Mouse (Mus musculus) hindbrain, embryonic 15.5 days (tissue): ENCODE data around the gene Il2rb. TPM values are rescaled to one million over a fixed set of nuclear protein-coding genes. Genes with fewer than 3 reads are reported as not detected.
A peak's percentile ranks its signal among the peaks of the same experiment; 100 is the strongest.

Experiments used
- ATAC-seq: fragments of 200-750 bp; cut with Nextera tagmentation; 2 replicates; pipeline ENCODE4 v1.8.0; 2017; ENCODE audit warnings: low read depth, moderate number of reproducible peaks, moderate TSS enrichment; ENCODE audit not compliant: low FRiP score
- H3K27ac ChIP-seq: fragments of 300-500 bp; sonication (generic); replicated peaks from 2 replicates; pipeline ENCODE4 v1.5.1; 2015; ENCODE audit warnings: mild to moderate bottlenecking, inconsistent platforms
- H3K27me3 ChIP-seq: fragments of 300-500 bp; sonication (generic); 2 replicates; pipeline ENCODE4 v1.6.1; 2015; ENCODE audit warnings: control low read depth, inconsistent platforms
- H3K36me3 ChIP-seq: fragments of 300-500 bp; sonication (generic); 2 replicates; pipeline ENCODE4 v1.6.1; 2015; ENCODE audit warnings: control low read depth, inconsistent platforms
- H3K4me1 ChIP-seq: fragments of 300-500 bp; sonication (generic); replicated peaks from 2 replicates; pipeline ENCODE4 v1.6.1; 2015; ENCODE audit warnings: control low read depth, inconsistent platforms
- H3K4me2 ChIP-seq: fragments of 300-500 bp; sonication (generic); 2 replicates; pipeline ENCODE4 v1.6.1; 2015; ENCODE audit warnings: moderate library complexity, mild to moderate bottlenecking, inconsistent platforms
- H3K4me3 ChIP-seq: fragments of 300-500 bp; sonication (generic); 2 replicates; pipeline ENCODE4 v1.5.1; 2015; ENCODE audit warnings: mild to moderate bottlenecking, inconsistent platforms
- H3K9ac ChIP-seq: fragments of 300-500 bp; sonication (generic); 2 replicates; pipeline ENCODE4 v1.6.1; 2015; ENCODE audit warnings: inconsistent platforms
- H3K9me3 ChIP-seq: fragments of 300-500 bp; sonication (generic); 2 replicates; pipeline ENCODE4 v1.6.1; 2016; ENCODE audit warnings: control low read depth, inconsistent platforms
- WGBS: fragments of 180-500 bp; shearing (Covaris S2); methylation state at CpG from one replicate; pipeline ENCODE4 v1.1.7; 2015; 5-methylcytosine and 5-hydroxymethylcytosine counted together
- polyA plus RNA-seq: library from polyadenylated mRNA; unstranded; fragments of >200 nt; fragmentation: Nextera tagmentation; extraction: Ambion mirVana; gene quantifications from 2 replicates; pipeline ENCODE4 v1.2.1, GENCODE M21; 2015

Gene Il2rb
- polyA plus RNA-seq, 1 experiment from 2014 or later = 0.26 TPM

DNA sequence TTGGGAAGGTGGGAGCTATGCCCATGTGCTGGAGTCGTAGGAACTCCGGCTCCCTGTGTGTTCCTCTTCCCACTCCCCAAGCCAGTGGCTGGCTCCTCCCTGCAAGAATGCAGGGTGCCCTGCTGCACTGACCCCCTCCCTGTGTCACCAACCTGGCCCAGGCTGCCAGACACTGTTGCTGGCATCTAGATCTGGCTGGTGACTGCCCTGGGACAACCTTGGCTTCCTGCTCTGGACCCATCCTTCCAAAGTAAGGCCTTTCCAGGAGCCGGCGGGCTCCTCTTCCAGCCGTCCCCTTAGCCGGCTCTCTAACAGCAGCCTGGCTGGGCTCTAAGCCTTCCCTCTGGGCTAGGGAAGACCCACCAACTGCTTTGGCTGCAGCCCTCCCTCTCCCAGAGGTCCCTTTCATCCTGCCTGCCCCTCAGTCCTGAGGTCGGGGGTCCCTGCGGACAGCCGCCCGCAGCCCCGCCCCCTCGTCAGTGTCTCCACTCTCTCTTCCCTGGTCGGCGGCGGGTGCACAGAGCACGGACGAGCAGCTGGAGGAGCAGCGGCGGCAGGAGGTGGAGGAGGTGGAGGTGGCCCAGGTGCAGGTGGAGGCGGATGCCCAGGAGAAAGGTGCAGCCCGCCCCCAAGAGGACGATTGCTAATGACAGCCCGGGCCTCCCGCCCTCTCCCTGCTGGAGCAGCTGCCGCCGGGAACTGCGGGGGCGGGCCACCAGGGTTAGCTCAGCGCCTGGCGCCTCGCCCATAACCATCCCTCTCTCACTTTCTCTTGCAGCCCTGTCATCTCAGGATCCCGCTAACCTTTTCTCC lies 58.5 kb downstream of the Il2rb start:
- Histone ChIP-seq H3K9ac (peak overlapping the region; percentile 14; the same call in 1 of the 2 replicates), H3K36me3 (peaks cover 17% of the 10 kb centered on the region; the same call in 1 of the 2 replicates), H3K4me2 (peak overlapping the region; percentile 48), H3K27me3 (no peaks in the 10 kb centered on the region), H3K27ac (peak overlapping the region; percentile 63), H3K9me3 (no peaks in the 10 kb centered on the region), H3K4me1 (peaks cover 32% of the 10 kb centered on the region), H3K4me3 (peak overlapping the region; percentile 9; the same call in 1 of the 2 replicates)
- ATAC-seq = peak; percentile 43; the same call in 1 of the 2 replicates
- whole genome bisulfite sequencing = 11% methylated on average over 32 of the region's 32 CpGs

DNA sequence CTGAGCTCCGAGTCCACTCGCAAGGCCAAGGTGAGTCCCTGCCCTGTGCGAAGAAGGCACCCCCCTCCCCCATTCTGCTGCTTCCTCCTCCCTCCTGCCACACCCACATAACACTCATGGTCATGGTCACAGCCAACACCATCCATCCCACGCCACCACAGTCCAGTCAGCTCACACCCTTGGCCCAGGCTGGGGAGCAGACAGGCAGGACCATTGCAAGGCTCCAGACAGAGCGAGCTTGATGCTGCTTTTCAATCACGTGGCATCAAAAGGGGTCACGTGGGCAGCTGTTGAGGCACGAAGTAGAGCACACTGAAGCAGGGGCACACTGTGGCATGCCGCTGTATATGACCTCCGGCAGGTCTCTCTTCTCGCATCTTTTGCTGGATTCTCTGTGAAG lies 59.4 kb downstream of the Il2rb start:
- Histone ChIP-seq H3K36me3 (peaks cover 17% of the 10 kb centered on the region; the same call in 1 of the 2 replicates), H3K9me3 (no peaks in the 10 kb centered on the region), H3K27ac (no peak overlapping the region), H3K4me3 (no peak overlapping the region), H3K4me2 (no peak overlapping the region), H3K9ac (no peak overlapping the region), H3K27me3 (no peaks in the 10 kb centered on the region), H3K4me1 (peaks cover 39% of the 10 kb centered on the region)
- WGBS = 83% methylated on average over 11 of the region's 11 CpGs
- no peak for ATAC-seq

DNA sequence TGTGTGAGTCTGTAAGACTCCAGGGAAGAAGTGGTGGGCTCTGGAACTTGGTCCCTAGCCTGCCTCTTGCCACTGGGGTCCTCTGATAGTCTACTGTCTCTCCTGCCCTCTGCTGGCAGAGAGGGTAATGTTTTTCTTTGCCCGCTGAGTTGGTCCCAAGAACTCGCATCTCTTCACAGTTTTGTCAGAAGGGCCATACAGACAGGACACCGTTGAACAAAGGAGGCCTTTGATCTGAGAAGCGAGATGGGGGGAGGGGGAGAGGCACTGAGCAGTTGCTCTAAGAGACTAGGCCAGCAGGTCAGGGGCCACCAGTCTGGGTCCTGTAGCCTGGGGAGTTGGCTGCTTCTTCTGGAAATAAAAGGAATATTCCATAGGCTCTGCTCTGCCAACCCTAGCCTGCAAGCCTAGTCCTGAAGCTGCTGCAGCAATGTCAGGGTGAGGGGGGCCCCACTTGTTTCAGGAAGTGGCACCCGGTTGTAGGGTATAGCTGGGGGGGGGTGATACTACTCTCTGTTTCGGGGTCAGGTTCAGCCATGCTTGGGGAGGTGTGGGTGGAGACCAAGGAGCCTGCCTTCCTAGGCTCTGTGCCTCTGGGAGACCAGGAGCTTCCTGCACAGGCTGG lies 60.1 kb downstream of the Il2rb start:
- Histone ChIP-seq H3K4me2 (no peak overlapping the region), H3K36me3 (peaks cover 17% of the 10 kb centered on the region; the same call in 1 of the 2 replicates), H3K4me3 (no peak overlapping the region), H3K9me3 (no peaks in the 10 kb centered on the region), H3K27ac (no peak overlapping the region), H3K27me3 (no peaks in the 10 kb centered on the region), H3K9ac (no peak overlapping the region), H3K4me1 (peaks cover 45% of the 10 kb centered on the region)
- no peak for ATAC-seq
- 28% methylated on average over 6 of the region's 6 CpGs for WGBS

DNA sequence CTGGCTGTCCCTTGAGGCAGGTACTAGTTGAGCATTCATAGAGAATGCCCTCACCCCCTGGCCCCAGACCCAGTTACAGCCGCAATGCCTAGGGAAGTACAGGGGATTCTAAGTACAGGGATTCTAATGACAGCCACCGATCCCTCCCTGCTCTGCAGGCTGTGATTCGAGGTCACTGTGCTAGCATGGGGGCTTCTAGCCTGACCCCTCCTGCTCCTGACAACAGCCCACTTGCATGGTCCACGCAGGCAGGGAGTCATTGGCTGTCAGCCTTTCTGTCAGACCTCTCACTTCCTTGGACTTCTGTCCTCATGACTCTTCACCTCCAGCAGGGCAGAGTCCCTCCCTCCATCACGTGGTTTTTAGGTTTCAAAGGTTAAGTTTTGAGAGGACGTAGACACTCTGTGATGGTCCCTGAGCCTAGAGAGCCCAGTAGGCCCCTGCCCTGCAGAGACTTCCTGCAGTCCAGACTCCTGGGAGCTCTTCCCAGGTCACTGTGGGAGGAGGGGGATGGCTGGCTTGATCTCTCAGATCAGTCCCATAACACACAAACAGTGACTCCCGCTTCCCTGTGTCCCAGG lies 63.4 kb downstream of the Il2rb start:
- H3K27me3 ChIP-seq = no peaks in the 10 kb centered on the region
- WGBS = 84% methylated on average over 7 of the region's 7 CpGs
- no peak overlapping the region for H3K27ac ChIP-seq
- ATAC-seq = no peak
- no peak overlapping the region for H3K9ac ChIP-seq
- no peak overlapping the region for H3K4me2 ChIP-seq
- peaks cover 17% of the 10 kb centered on the region; the same call in 1 of the 2 replicates for H3K36me3 ChIP-seq
- peaks cover 41% of the 10 kb centered on the region for H3K4me1 ChIP-seq
- no peaks in the 10 kb centered on the region for H3K9me3 ChIP-seq
- no peak overlapping the region for H3K4me3 ChIP-seq

DNA sequence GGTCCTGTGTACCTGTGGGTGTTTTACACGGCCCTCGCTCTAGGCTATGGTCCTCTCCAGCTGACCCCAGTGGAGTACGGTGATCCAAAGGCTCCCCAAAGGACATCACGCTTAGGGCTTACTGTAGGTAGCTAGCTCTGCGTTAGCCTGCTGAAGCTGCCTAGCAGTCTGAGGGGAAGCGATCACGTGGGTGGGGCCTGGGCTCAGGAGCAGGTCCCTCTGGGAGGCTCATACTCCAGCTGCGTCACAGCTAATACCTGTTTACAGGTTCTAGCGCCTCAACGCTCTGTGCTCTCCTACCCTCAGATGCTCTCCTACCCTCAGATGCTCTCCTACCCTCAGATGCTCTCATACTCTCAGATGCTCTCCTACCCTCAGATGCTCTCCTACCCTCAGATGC lies 64.2 kb downstream of the Il2rb start:
- H3K4me1 ChIP-seq = peaks cover 35% of the 10 kb centered on the region
- 86% methylated on average over 10 of the region's 10 CpGs for WGBS
- H3K27ac ChIP-seq = no peak overlapping the region
- H3K9me3 ChIP-seq = no peaks in the 10 kb centered on the region
- no peak overlapping the region for H3K4me3 ChIP-seq
- peaks cover 17% of the 10 kb centered on the region; the same call in 1 of the 2 replicates for H3K36me3 ChIP-seq
- no peak overlapping the region for H3K4me2 ChIP-seq
- ATAC-seq = no peak
- H3K27me3 ChIP-seq = no peaks in the 10 kb centered on the region
- H3K9ac ChIP-seq = no peak overlapping the region

DNA sequence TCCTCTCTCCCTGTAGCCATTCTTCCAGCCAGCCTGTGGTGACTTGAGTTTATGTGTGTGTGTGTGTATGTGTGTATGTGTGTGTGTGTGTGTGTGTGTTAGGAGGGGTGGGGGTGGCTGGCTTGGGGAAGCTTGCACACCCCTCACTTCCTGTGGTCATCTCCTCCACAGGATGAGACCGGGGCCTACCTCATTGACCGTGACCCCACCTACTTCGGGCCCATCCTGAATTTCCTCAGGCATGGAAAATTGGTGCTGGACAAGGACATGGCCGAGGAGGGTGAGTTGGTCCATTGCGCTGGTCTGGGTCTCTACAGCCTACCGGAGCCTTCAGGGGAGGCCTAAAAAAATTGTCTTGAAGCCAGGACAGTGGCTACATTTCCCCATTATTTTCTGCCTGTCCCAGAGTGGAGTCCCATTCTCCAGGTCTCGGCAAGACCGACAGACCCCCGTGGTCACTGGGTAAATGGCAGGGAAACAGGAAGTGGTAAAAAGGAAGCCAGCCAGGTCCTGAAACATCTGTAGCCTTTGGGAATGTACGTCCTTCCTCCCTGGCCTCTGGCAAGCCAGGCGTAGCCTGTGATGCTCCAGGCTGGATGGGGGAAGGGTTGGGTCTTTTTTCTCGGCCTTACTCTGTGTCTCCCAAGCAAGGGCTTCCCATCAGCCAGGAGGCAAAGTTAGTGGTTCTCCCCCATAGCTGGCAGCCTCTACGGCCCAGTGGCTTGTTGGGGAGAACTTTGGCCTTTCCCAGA lies 65.0 kb downstream of the Il2rb start:
- H3K27me3 ChIP-seq = no peaks in the 10 kb centered on the region
- peak overlapping the region; percentile 69 for H3K4me3 ChIP-seq
- no peak for ATAC-seq
- H3K4me1 ChIP-seq = peaks cover 35% of the 10 kb centered on the region
- 81% methylated on average over 13 of the region's 13 CpGs for whole genome bisulfite sequencing
- H3K27ac ChIP-seq = peak overlapping the region; percentile 76
- H3K4me2 ChIP-seq = peak overlapping the region; percentile 71
- H3K9me3 ChIP-seq = no peaks in the 10 kb centered on the region
- peaks cover 17% of the 10 kb centered on the region; the same call in 1 of the 2 replicates for H3K36me3 ChIP-seq
- peak overlapping the region; percentile 79; the same call in 1 of the 2 replicates for H3K9ac ChIP-seq

Other genes with a start within 250 kb of the Il2rb start
- gene Csf2rb2, start 189.6 kb downstream of the Il2rb start, polyA plus RNA-seq = 0.21 and 0.34 TPM in 2 replicates
- gene Csf2rb, start 169.5 kb downstream of the Il2rb start, polyA plus RNA-seq = 0.60 and 0.96 TPM in 2 replicates
- not detected in 2 replicates for gene Tex33, start 99.4 kb downstream of the Il2rb start, polyA plus RNA-seq
- 23.8 and 26.9 TPM in 2 replicates for gene Tst, start 89.4 kb downstream of the Il2rb start, polyA plus RNA-seq
- 3.1 and 4.6 TPM in 2 replicates for gene Mpst, start 88.9 kb downstream of the Il2rb start, polyA plus RNA-seq
- gene Kctd17, start 66.7 kb downstream of the Il2rb start, polyA plus RNA-seq = 145 and 156 TPM in 2 replicates
- 0.47 and 0.56 TPM in 2 replicates for gene Tmprss6, start 26.6 kb downstream of the Il2rb start, polyA plus RNA-seq
- gene C1qtnf6, start 36.1 kb upstream of the Il2rb start, polyA plus RNA-seq = 8.3 and 9.1 TPM in 2 replicates
- gene Sstr3, start 49.4 kb upstream of the Il2rb start, polyA plus RNA-seq = 0.61 and 0.71 TPM in 2 replicates
- 5.4 and 5.6 TPM in 2 replicates for gene Rac2, start 77.5 kb upstream of the Il2rb start, polyA plus RNA-seq
- gene Cyth4, start 101.8 kb upstream of the Il2rb start, polyA plus RNA-seq = 6.7 and 7.0 TPM in 2 replicates
- 10.6 and 11.7 TPM in 2 replicates for gene Elfn2, start 223.5 kb upstream of the Il2rb start, polyA plus RNA-seq